Comparison of ENCODE assay signal across 8 mouse cellular contexts in genomic region chr12:31005010-31005409, GRCm38 (mm10).
DNase-seq lines count a peak whose midpoint lies in the region; ATAC-seq and TF ChIP-seq lines count a peak whose summit lies in the region.

No protein-coding gene starts in this region.

- TF ChIP-seq POLR2A in heart, adult 2 months (IDR thresholded peaks at IDR 0.05; ENCODE audit: insufficient read depth, low read depth, low read length) = no peak

- no peaks in the 10 kb centered on the region for H3K9me3 ChIP-seq in forebrain, embryonic 11.5 days (ENCODE audit: control insufficient read depth, low read length)

- H3K4me2 ChIP-seq in forebrain, embryonic 11.5 days (ENCODE audit: low read depth, low read length, severe bottlenecking) = no peak overlapping the region

- H3K36me3 ChIP-seq in heart, adult 2 months (ENCODE audit: control insufficient read depth, insufficient read depth, low read length) = no peaks in the 10 kb centered on the region
- H3K36me3 ChIP-seq in forebrain, embryonic 11.5 days (ENCODE audit: control insufficient read depth, insufficient read depth, low read length) = no peaks in the 10 kb centered on the region

- intact Hi-C loops in heart, adult 2 months (cut with DNase I) = loop anchor here (1.0 kb wide), 1 partner anchor 408 kb away; no protein-coding TSS in a partner anchor
- intact Hi-C loops in heart, postnatal 25 days (cut with DNase I) = loop anchor here (1.0 kb wide), 1 partner anchor 408 kb away; no protein-coding TSS in a partner anchor

- H3K27me3 ChIP-seq in heart, adult 2 months (ENCODE audit: control insufficient read depth, insufficient read depth, low read length) = no peaks in the 10 kb centered on the region
- no peaks in the 10 kb centered on the region for H3K27me3 ChIP-seq in forebrain, embryonic 11.5 days (ENCODE audit: control insufficient read depth, insufficient read depth, low read length)

- no peaks in the 10 kb centered on the region for H3K79me2 ChIP-seq in heart, adult 2 months (replicated peaks; ENCODE audit: control insufficient read depth, insufficient read depth, low read length)

- H3K4me1 ChIP-seq in heart, adult 2 months (ENCODE audit: control insufficient read depth, insufficient read depth, low read length) = no peaks in the 10 kb centered on the region
- H3K4me1 ChIP-seq in forebrain, embryonic 11.5 days (replicated peaks; ENCODE audit: control insufficient read depth, insufficient read depth, low read length) = no peaks in the 10 kb centered on the region

- peak; percentile 32 to 60 for DNase-seq in heart, adult 2 months
- no peak for DNase-seq in heart, postnatal 25 days (ENCODE audit: low spot score)
- DNase-seq in brain, adult 2 months (ENCODE audit: low read depth, low spot score) = peak; percentile 78
- peak; percentile 86 for DNase-seq in forebrain, embryonic 11.5 days (ENCODE audit: low spot score)
- DNase-seq in left cerebral cortex, adult 11 months (ENCODE audit: low spot score) = peak; percentile 36
- peak; percentile 73 to 91 for DNase-seq in spleen, postnatal 4 days (ENCODE audit: low spot score in 2 of 2)

- no peak for ATAC-seq in forebrain, embryonic 11.5 days (replicated peaks; ENCODE audit: low FRiP score)
- peak; percentile 56 for ATAC-seq in inflammation-experienced regulatory T-cells, adult 6 months
- ATAC-seq in megakaryocyte progenitor cell, adult 5-6 weeks (replicated peaks; ENCODE audit: poor library complexity) = peak; percentile 93

- no peak overlapping the region for H3K9ac ChIP-seq in heart, adult 2 months (ENCODE audit: low read depth, low read length)
- no peak overlapping the region for H3K9ac ChIP-seq in forebrain, embryonic 11.5 days (ENCODE audit: low read length)

- no peak overlapping the region for H3K27ac ChIP-seq in heart, adult 2 months
- H3K27ac ChIP-seq in forebrain, embryonic 11.5 days (ENCODE audit: low read depth, low read length) = no peak overlapping the region

- H3K4me3 ChIP-seq in heart, adult 2 months = no peak overlapping the region
- no peak overlapping the region for H3K4me3 ChIP-seq in forebrain, embryonic 11.5 days (ENCODE audit: low read depth, low read length)

- TF ChIP-seq CTCF in heart, adult 2 months (IDR thresholded peaks at IDR 0.05) = peak; percentile 83

- TF ChIP-seq EP300 in heart, adult 2 months (IDR thresholded peaks at IDR 0.05; ENCODE audit: insufficient read depth, low read depth, low read length) = no peak

- 14% methylated on average over 3 of the region's 3 CpGs for WGBS in heart, adult 2 months
- 18% methylated on average over 3 of the region's 3 CpGs for WGBS in forebrain, embryonic 11.5 days
